Mouse (Mus musculus) cerebellum, adult 9-11 months (tissue): ENCODE measurements around the gene Tmem26.
"Not testable (repeated sequence)": the region's sequence is repeated elsewhere in the genome, so short reads cannot be mapped to it uniquely, and the experiment has no call there.

ENCODE experiments used
- DNase-seq: peaks from one replicate; pipeline ENCODE4 v3.0.0; 2022

Gene Tmem26

GRCm38 (mm10) chr10:68723568-68724360 is at the start of gene Tmem26:
Gene Tmem26, plus strand, starts transcription at chr10:68723646.
- no peak for DNase-seq

- no peak for DNase-seq
Measured at GRCm38 (mm10) chr10:68678678-68679077, 44.8 kb upstream of the Tmem26 start.

DNA sequence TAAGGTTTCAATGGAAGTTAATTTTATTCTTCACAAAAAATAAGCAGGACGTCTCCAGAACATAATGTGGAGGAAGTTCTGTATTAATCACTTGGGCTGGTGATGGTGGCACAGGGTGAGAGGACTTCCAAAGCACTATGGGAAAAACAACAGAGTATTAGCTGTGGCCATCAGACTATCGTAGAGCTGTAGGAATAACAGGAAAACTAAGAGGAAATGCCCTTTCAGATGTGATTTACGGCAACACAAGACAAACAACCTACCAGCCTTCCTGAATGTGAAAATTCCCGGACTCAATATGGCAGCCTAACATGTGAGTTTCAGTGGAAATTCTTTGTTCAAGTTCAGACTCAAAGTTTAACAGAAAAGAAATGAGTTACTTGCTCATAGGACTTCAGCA is 42.2 kb upstream of the Tmem26 start:
- no peak for DNase-seq

GRCm38 (mm10) chr10:68685510-68685909 is 37.9 kb upstream of the Tmem26 start:
- DNase-seq: no peak

DNA sequence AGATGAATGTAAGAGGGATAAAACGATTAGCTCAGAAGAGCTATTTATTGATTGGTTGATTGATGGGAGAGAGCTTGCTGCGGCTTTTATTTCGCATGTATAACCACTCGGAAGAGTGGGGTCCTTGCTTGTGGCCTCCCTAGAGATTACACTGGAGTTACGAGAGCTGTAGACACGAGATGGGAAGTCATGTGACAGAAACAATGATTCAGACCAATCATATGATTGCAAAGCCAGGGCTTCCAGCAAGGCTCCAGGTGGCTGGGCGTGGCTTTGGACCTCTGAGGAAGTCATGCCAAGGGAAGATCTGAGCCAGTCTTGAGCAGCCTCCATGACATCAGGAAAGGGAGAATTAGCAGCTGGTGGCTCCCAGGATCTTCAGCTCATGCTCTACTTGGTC is 32.3 kb upstream of the Tmem26 start:
- DNase-seq: no peak

GRCm38 (mm10) chr10:68692401-68692800 is 31.0 kb upstream of the Tmem26 start:
- DNase-seq: no peak

- no peak for DNase-seq
Measured at GRCm38 (mm10) chr10:68695760-68696336, 27.6 kb upstream of the Tmem26 start.

GRCm38 (mm10) chr10:68704268-68704667 is 19.2 kb upstream of the Tmem26 start:
- no peak for DNase-seq

- DNase-seq: no peak
Measured at GRCm38 (mm10) chr10:68705471-68706036, 17.9 kb upstream of the Tmem26 start.

- no peak for DNase-seq
Measured at GRCm38 (mm10) chr10:68707014-68707852, 16.2 kb upstream of the Tmem26 start.

GRCm38 (mm10) chr10:68712926-68713325 is 10.5 kb upstream of the Tmem26 start:
- no peak for DNase-seq

DNA sequence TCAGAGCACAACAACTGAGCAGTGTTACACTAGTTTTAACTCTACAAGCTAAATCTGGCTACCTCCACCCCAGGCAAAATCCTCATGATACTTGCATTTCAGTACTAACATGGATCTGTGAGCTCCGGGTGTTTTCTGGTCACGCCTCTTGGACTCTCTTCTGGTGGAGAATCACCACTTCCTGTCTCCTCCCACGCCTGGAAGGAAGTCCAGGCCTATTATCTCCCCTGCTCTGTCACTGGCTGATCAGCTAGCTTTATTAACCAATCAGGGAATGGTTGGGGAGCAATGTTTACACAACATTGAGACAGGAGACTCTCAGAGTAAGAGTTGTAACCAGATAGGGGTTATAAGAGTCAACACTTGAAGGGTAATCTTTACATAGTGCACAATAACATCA is 9.1 kb upstream of the Tmem26 start:
- no peak for DNase-seq

- no peak for DNase-seq
Measured at GRCm38 (mm10) chr10:68715396-68715795, 8.1 kb upstream of the Tmem26 start.

DNA sequence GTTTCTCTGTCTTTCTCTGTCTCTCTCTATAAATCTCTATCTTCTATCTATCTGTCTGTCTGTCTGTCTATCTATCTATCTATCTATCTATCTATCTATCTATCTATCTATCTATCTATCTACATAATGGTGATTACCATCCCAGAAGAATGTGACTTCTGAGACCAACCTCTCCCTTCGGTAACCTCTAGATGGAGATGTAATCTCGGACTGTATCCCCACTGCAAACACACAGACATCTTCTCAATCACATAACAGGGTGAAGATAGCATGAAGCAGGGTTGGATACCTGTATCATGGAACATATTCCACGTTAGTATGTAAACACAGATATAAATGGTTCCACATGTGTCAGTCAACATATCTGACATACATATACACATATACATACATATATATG is 5.1 kb upstream of the Tmem26 start:
- no peak for DNase-seq

- DNase-seq: no peak
Measured at GRCm38 (mm10) chr10:68720887-68721400, 2.5 kb upstream of the Tmem26 start.

- DNase-seq: no peak
Measured at GRCm38 (mm10) chr10:68723015-68723414, 431 bp upstream of the Tmem26 start.

GRCm38 (mm10) chr10:68724361-68724720 is 895 bp downstream of the Tmem26 start:
- no peak for DNase-seq

DNA sequence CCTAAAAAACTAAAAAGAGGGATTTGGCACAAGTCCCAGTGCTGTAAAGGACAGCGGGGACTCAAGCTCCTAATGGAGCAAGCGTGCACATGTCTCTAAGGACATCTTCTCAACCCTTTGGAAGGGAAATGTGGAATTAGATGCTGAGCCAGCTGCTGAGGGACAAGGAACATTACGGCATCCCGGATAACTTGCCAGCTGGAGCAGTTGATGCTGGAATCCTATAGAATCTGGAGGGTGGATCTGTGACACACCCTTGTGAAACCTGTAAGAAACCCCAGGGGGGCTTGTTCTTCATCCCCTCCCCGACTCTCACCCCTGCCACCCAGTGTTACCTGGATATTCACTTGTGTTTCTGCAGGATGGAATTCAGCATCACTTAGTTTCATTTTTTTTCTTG is 4.0 kb downstream of the Tmem26 start:
- DNase-seq: no peak

DNA sequence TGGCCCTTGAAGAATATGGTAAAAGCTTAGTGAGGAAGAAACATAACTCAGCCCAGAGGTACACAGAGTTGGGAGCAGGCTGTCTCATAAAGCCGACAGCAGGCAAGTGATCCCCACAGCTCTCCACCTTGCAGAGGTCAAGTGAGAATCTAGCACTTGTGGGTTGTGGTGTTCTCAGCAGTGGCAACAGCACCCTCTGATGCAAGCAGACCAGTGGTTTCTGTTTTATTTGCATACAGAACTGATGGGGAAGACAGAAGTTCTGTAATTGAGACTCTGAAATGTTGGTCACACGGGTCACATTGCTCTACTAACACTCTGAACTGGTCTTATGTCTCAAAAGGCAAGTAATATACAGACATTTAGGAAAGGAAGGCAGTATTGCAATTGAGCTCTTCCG is 12.2 kb downstream of the Tmem26 start:
- DNase-seq: no peak

DNA sequence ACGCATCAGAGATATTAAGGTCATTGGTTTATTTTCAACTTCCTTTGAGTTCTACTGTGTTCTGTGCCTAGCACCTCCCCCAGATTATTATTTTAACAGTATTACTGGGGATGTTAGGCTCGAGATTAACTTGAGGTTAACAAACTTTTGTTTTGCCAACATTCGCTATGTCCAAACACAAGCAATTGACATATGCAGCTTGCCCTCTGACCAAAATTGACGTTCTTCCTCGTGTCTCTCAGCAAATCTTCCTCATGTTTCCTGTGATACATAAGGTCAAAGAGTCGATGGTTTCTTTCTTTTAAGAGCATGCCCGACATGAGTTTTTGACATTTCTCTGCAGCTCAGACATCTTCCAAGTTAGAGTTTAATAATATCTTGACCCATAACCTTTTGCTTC is 13.9 kb downstream of the Tmem26 start:
- no peak for DNase-seq

GRCm38 (mm10) chr10:68738981-68739380 is 15.5 kb downstream of the Tmem26 start:
- not testable (repeated sequence) for DNase-seq

DNA sequence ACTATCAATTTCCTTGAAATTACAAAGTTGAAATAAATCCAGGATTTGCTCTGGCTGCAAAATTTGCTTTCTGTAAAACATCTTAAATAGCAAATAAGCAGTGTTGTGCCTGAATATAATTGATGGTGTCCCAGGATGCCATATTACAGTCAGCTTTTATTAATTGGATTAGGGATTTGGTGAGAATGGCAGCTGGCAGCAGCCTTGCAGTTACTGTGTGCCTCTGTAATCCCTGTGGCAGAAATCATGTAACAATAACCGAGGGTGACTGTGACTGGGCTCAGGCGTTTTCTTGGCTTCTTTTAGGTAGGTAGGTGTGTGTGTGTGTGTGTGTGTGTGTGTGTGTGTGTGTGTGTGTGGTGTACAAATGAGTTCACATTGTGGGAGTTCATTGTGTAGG is 16.8 kb downstream of the Tmem26 start:
- DNase-seq: no peak

DNA sequence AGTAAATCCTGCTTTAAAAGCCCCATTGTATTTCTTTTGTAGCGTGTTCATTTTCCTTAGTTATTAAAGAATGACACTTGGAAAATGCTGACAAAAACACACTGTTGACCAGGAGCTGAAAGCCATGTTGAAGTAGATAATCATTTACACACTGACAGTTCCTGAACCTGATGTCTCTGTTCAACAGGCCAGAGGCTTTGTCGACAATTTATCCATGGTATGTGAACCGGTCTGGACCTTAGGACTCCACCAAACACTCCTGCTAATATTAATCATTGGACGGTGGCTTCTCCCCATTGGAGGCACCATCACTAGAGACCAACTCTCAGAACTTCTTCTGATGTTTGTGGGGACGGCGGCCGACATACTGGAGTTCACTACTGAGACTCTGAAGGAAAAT is 27.5 kb downstream of the Tmem26 start:
- no peak for DNase-seq
